Mouse (Mus musculus): Measurements from ENCODE around the gene Tmem256.

The Tmem256 gene

GRCm38 (mm10) chr11:69816520-69816919 lies 21.8 kb upstream of the Tmem256 start:
- DNase-seq, result no peak

GRCm38 (mm10) chr11:69818365-69818764 lies 19.9 kb upstream of the Tmem256 start, which contains the start of gene Spem2:
TSS of gene Spem2 (minus strand) at chr11:69818465.
- no peak for DNase-seq

- no peak for DNase-seq
Observed at GRCm38 (mm10) chr11:69818871-69819270, 19.4 kb upstream of the Tmem256 start.

GRCm38 (mm10) chr11:69822080-69822479 lies 16.2 kb upstream of the Tmem256 start, which contains the start of gene Spem1:
TSS of gene Spem1 (minus strand) at chr11:69822180.
- no peak for DNase-seq

GRCm38 (mm10) chr11:69823456-69823855 lies 14.9 kb upstream of the Tmem256 start:
- DNase-seq, result no peak

GRCm38 (mm10) chr11:69828832-69829231 lies 9.5 kb upstream of the Tmem256 start:
- DNase-seq, result no peak

GRCm38 (mm10) chr11:69833554-69833953 lies 4.8 kb upstream of the Tmem256 start:
- no peak for DNase-seq

GRCm38 (mm10) chr11:69834001-69834549 lies 4.2 kb upstream of the Tmem256 start:
- DNase-seq, result no peak

GRCm38 (mm10) chr11:69835326-69835965 lies 2.9 kb upstream of the Tmem256 start:
- no peak for DNase-seq

GRCm38 (mm10) chr11:69835966-69836335 lies 2.4 kb upstream of the Tmem256 start:
- no peak for DNase-seq

- peak; percentile 98 for DNase-seq
Observed at GRCm38 (mm10) chr11:69836703-69837576, 1.4 kb upstream of the Tmem256 start.

GRCm38 (mm10) chr11:69837604-69837951 lies 736 bp upstream of the Tmem256 start, which contains the start of gene Nlgn2:
TSS of gene Nlgn2 (minus strand) at chr11:69837784.
- DNase-seq, result no peak

GRCm38 (mm10) chr11:69838714-69839104 lies 395 bp downstream of the Tmem256 start:
- no peak for DNase-seq

GRCm38 (mm10) chr11:69846198-69846680 lies 7.9 kb downstream of the Tmem256 start, which contains the start of gene Plscr3:
TSS of gene Plscr3 (plus strand) at chr11:69846376.
- DNase-seq, result peak; percentile 99

GRCm38 (mm10) chr11:69846738-69847688 lies 8.7 kb downstream of the Tmem256 start:
- DNase-seq, result peak; percentile 97

GRCm38 (mm10) chr11:69848021-69848420 lies 9.7 kb downstream of the Tmem256 start:
- DNase-seq, result no peak

- DNase-seq, result peak; percentile 96
Observed at GRCm38 (mm10) chr11:69849128-69849527, 10.8 kb downstream of the Tmem256 start.

- DNase-seq, result no peak
Observed at GRCm38 (mm10) chr11:69849884-69850283, 11.6 kb downstream of the Tmem256 start.

- DNase-seq, result no peak
Observed at GRCm38 (mm10) chr11:69850754-69851153, 12.4 kb downstream of the Tmem256 start.

- peak; percentile 93 for DNase-seq
Observed at GRCm38 (mm10) chr11:69853994-69854393, 15.7 kb downstream of the Tmem256 start.

- DNase-seq, result peak; percentile 93
Observed at GRCm38 (mm10) chr11:69854680-69855079, 16.4 kb downstream of the Tmem256 start.

- DNase-seq, result peak; percentile 94
Observed at GRCm38 (mm10) chr11:69855347-69855746, 17.0 kb downstream of the Tmem256 start.
